Mouse (Mus musculus): ENCODE data around the gene Ajap1.

DNA sequence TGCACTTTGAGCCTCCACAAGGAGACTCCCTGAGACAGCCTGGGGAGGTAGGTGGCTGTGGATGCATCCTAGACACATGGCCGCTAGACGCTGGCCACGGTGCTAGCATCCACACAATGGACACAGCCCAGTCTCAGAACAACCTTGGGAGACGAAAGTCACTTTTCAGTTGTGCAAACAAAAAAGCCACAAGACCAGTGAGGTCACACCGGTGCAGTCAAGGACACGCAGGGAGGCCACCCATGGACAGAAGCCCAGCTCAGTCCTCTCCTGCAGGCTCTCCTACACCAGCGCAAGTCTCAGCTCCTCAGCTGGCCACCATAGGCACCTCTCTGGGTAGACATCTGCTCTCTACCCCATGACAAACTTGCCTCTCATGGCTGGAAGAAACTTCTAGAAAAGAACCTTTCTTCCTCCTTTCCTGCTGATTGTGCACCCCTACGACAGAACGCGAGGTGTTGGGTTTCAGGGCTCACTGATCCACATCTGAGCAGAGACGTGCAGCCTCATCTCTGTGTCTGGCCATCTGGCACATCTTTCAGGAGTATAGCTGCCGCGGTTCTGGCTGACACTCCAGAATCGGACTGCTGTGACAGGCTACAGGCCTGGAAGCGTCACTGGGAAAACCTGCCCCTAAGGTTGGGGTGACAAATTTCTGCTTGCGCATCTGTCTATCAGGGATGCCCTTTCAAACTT is 56.5 kb downstream of the Ajap1 start:
- TF ChIP-seq POLR2A (IDR thresholded peaks at IDR 0.05; ENCODE audit: extremely low read depth, insufficient read depth, low read length) = no peak
- no peak for TF ChIP-seq CTCF (IDR thresholded peaks at IDR 0.05; ENCODE audit: low read depth, low read length)
